Mouse (Mus musculus) splenic B cell, adult 2 months (primary cell): ENCODE data around the gene 4921517D22Rik.

Experiments
- DNase-seq: peaks from one replicate; pipeline ENCODE4 v3.0.0-alpha.2; 2011; ENCODE audit warnings: low read depth, low spot score
- H3K27me3 ChIP-seq: 2 replicates; pipeline ENCODE4 v1.6.1; 2012; ENCODE audit warnings: mild to moderate bottlenecking, low read length, moderate library complexity, mixed read lengths; ENCODE audit not compliant: control insufficient read depth, poor library complexity, insufficient read depth, severe bottlenecking
- H3K36me3 ChIP-seq: 2 replicates; pipeline ENCODE4 v1.6.1; 2012; ENCODE audit warnings: mild to moderate bottlenecking, low read length, moderate library complexity, mixed read lengths; ENCODE audit not compliant: control insufficient read depth, poor library complexity, insufficient read depth, severe bottlenecking

The 4921517D22Rik gene

GRCm38 (mm10) chr13:59637800-59638199 is 56.1 kb downstream of the 4921517D22Rik start:
- no peak for DNase-seq
- H3K27me3 ChIP-seq, result no peaks in the 10 kb centered on the region
- peaks cover 2% of the 10 kb centered on the region; the same call in 1 of the 2 replicates for H3K36me3 ChIP-seq
